Mouse (Mus musculus) lung, postnatal 0 days (tissue): ENCODE data around the gene Pld4. TPM values are rescaled to one million over a fixed set of nuclear protein-coding genes. Genes with fewer than 3 reads are reported as not detected.

Experiments
- ATAC-seq: fragments of 200-750 bp; cut with Nextera tagmentation; 2 replicates; pipeline ENCODE4 v1.8.0; 2017; ENCODE audit warnings: moderate library complexity
- DNase-seq: peaks from one replicate; pipeline ENCODE4 v3.0.0-alpha.2; 2016; ENCODE audit warnings: low spot score
- H3K27ac ChIP-seq: fragments of 300-500 bp; sonication (generic); 2 replicates; pipeline ENCODE4 v1.5.1; 2014; ENCODE audit warnings: antibody characterized with exemption, mild to moderate bottlenecking, low read length, mixed read lengths
- H3K27me3 ChIP-seq: fragments of 300-500 bp; sonication (generic); replicated peaks from 2 replicates; pipeline ENCODE4 v1.6.1; 2014; ENCODE audit warnings: low read length, mixed read lengths; ENCODE audit not compliant: insufficient read depth
- H3K36me3 ChIP-seq: fragments of 300-500 bp; sonication (generic); 2 replicates; pipeline ENCODE4 v1.6.1; 2014; ENCODE audit warnings: low read length, mixed read lengths; ENCODE audit not compliant: insufficient read depth
- H3K4me1 ChIP-seq: fragments of 300-500 bp; sonication (generic); 2 replicates; pipeline ENCODE4 v1.6.1; 2014; ENCODE audit warnings: antibody characterized with exemption, low read depth, low read length, mixed read lengths; ENCODE audit not compliant: insufficient read depth
- H3K4me2 ChIP-seq: fragments of 300-500 bp; sonication (generic); replicated peaks from 2 replicates; pipeline ENCODE4 v1.6.1; 2014; ENCODE audit warnings: low read depth, mild to moderate bottlenecking, low read length, moderate library complexity, mixed read lengths
- H3K4me3 ChIP-seq: fragments of 300-500 bp; sonication (generic); 2 replicates; pipeline ENCODE4 v1.5.1; 2014; ENCODE audit warnings: low read depth, low read length
- H3K9ac ChIP-seq: fragments of 300-500 bp; sonication (generic); replicated peaks from 2 replicates; pipeline ENCODE4 v1.6.1; 2014; ENCODE audit warnings: low read depth, mild to moderate bottlenecking
- H3K9me3 ChIP-seq: fragments of 300-500 bp; sonication (generic); 2 replicates; pipeline ENCODE4 v1.6.1; 2016; ENCODE audit warnings: low read length, mixed read lengths
- CTCF ChIP-seq: IDR thresholded peaks from 2 replicates; pipeline ENCODE4 v1.5.1; 2016; ENCODE audit warnings: antibody characterized with exemption, mild to moderate bottlenecking
- EP300 ChIP-seq: IDR thresholded peaks from 2 replicates; pipeline ENCODE4 v1.6.1; 2016; ENCODE audit warnings: antibody characterized with exemption, mild to moderate bottlenecking, control low read depth
- WGBS: fragments of 180-500 bp; shearing (Covaris S2); extraction: QIAGEN DNeasy Blood & Tissue Kit; methylation state at CpG from one replicate; pipeline ENCODE4 v1.1.7; 2014; 5-methylcytosine and 5-hydroxymethylcytosine counted together
- polyA plus RNA-seq: library from polyadenylated mRNA; unstranded; fragments of >200 nt; fragmentation: Nextera tagmentation; extraction: Ambion mirVana; gene quantifications from 2 replicates; pipeline ENCODE4 v1.2.1, GENCODE M21; 2015

Pld4 gene
- polyA plus RNA-seq, 1 experiment from 2014 or later = 23.8 TPM

DNA sequence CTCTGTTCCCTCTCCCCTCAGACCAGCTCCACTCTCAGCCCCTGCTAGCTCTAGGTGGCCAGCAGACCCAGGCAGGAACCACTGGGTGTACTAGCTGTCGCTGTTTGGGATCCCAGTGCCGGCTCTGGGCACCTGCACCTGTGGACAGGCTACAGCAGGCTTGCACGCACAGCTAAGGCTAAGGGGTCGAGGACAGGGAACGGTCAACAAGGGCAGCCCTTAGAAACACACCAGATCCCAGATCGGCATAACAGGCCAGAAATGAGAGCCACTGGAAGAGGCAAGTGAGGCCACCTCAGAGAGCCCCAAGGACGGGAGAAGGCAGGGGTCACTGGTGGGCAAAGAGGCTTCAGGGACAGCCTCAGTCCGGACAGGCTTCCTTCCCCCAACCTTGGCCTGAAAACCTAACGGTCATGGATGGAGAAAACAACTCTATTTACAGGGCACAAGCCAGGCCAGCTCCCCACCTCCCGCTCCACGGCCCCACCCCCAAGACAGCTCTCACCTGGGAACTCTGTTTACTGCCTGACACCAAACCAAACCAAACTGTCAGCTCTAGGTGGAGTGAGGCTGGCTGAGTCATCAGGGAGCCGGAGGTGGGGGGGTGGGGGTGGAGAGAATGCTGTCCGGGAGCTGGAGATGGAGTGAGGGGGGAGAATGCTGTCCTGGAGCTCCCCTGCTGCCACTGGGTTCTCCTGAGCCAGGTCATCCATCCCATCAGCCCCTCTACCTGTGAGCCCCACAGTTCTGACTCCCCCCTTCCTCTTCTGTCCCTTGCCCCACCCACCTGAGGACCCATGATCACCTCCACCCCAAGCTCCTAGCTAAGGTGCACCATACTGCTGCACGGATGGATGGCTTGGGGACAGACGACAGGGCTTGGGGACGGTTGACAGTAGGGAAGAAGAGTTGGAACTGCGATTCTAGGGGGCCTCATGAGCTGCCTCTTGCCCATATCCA is 36.4 kb downstream of the Pld4 start:
- no peak for TF ChIP-seq CTCF
- no peak for TF ChIP-seq EP300
- ATAC-seq (no peak; the same call in 1 of the 2 replicates), DNase-seq (peak; percentile 41)
- 33% methylated on average over 16 of the region's 17 CpGs for WGBS
- Histone ChIP-seq H3K4me1 (peaks cover 30% of the 10 kb centered on the region; the same call in 1 of the 2 replicates), H3K27ac (peak overlapping the region; percentile 59), H3K9ac (no peak overlapping the region), H3K4me3 (no peak overlapping the region), H3K4me2 (no peak overlapping the region), H3K9me3 (no peaks in the 10 kb centered on the region), H3K27me3 (peaks cover 13% of the 10 kb centered on the region; the same call in 1 of the 2 replicates), H3K36me3 (no peaks in the 10 kb centered on the region)

DNA sequence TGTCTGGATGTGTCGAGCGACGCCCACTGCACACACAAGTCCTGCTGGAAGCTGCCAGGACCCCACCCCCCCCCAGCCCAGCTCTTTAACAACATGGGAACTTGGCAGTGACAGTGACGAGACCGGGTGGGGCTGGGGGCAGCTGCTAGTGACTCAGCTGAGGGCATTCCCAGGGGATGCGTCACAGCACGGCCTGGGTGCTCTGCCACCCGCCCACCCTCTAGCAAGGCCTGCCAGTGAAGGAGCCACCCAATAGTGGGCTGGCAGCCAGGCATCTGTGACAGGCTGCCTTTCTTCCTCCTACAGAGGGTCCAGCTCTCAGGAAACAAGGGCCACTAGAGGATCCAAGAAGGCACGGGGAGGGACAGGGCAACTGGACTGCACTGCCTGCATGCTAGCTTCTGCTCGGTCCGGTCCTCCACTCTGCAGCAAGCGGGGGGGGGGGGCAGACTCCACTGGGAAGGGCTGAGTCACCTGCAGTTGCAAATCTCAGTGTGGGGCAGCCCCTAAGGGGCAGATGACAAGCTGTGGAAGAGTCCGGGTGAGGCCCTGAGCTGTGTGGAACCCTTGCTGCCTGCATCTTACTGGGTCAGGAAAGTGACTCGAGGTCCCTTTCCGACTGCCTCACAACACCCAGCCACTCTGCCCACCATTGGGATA is 37.3 kb downstream of the Pld4 start:
- 19% methylated on average over 15 of the region's 15 CpGs for WGBS
- Histone ChIP-seq H3K4me1 (peaks cover 37% of the 10 kb centered on the region; the same call in 1 of the 2 replicates), H3K27ac (peak overlapping the region; percentile 59; the same call in 1 of the 2 replicates)

DNA sequence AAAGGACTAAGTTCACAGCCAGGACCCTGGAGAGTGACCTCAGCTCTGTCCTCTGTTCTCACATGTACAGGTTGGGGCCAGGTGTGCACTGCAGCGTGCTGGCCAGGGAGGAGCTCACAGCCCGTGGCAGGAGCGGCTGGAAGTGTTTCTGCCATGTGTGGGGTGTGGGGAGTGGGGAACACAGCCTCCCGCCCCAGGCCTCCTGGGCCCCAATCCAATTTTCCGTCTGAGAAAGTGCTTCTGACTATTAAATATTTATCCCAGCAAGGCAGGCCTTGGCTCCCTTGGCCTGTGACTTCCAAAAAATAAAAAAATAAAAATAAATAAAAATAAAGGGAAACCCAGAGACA is 37.9 kb downstream of the Pld4 start:
- Histone ChIP-seq H3K27ac (0 out of 2 replicates have a peak overlapping the region, but pooled peaks have one; percentile 49), H3K4me1 (peaks cover 37% of the 10 kb centered on the region; the same call in 1 of the 2 replicates), H3K4me2 (no peak overlapping the region), H3K9ac (no peak overlapping the region), H3K9me3 (no peaks in the 10 kb centered on the region), H3K4me3 (no peak overlapping the region), H3K36me3 (no peaks in the 10 kb centered on the region), H3K27me3 (peaks cover 15% of the 10 kb centered on the region; the same call in 1 of the 2 replicates)
- no peak for DNase-seq
- ATAC-seq = 0 out of 2 replicates have a peak, but pooled peaks have one; percentile 0
- TF ChIP-seq CTCF = no peak
- TF ChIP-seq EP300 = no peak
- 9% methylated on average over 5 of the region's 5 CpGs for WGBS

More for the DNA sequence above, 37.3 kb downstream of the Pld4 start:
- Histone ChIP-seq H3K4me3 (no peak overlapping the region), H3K27me3 (peaks cover 15% of the 10 kb centered on the region; the same call in 1 of the 2 replicates), H3K36me3 (no peaks in the 10 kb centered on the region), H3K4me2 (no peak overlapping the region), H3K9me3 (no peaks in the 10 kb centered on the region), H3K9ac (no peak overlapping the region)
- ATAC-seq = peak; percentile 71
- no peak for TF ChIP-seq CTCF
- TF ChIP-seq EP300 = peak; percentile 63
- DNase-seq = peak; percentile 84

DNA sequence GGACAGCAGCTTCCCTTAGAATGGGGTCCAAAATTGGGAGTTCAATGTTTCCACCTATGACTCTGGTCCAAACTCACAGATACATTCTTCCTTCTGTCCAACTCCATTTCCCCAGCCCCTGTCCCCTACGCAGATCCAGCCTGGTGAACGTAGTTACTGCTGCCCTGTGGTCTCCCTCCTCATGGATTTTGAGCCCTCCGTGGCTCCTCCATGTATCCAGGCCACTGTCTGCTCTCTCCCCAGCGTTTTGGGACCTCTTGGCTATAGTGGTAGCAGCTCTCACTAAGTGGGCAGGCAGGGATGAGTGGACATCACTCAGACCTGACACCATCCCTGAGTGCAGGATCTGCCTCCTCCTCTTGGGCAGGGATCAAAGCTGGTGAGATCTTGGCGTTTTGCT is 38.3 kb downstream of the Pld4 start:
- Histone ChIP-seq H3K36me3 (no peaks in the 10 kb centered on the region), H3K9ac (no peak overlapping the region), H3K27me3 (peaks cover 15% of the 10 kb centered on the region; the same call in 1 of the 2 replicates), H3K9me3 (no peaks in the 10 kb centered on the region), H3K4me2 (no peak overlapping the region), H3K27ac (no peak overlapping the region), H3K4me3 (no peak overlapping the region), H3K4me1 (peaks cover 37% of the 10 kb centered on the region; the same call in 1 of the 2 replicates)
- TF ChIP-seq EP300 (no peak), CTCF (no peak)
- WGBS = 57% methylated on average over 5 of the region's 5 CpGs
- ATAC-seq (no peak), DNase-seq (no peak)

DNA sequence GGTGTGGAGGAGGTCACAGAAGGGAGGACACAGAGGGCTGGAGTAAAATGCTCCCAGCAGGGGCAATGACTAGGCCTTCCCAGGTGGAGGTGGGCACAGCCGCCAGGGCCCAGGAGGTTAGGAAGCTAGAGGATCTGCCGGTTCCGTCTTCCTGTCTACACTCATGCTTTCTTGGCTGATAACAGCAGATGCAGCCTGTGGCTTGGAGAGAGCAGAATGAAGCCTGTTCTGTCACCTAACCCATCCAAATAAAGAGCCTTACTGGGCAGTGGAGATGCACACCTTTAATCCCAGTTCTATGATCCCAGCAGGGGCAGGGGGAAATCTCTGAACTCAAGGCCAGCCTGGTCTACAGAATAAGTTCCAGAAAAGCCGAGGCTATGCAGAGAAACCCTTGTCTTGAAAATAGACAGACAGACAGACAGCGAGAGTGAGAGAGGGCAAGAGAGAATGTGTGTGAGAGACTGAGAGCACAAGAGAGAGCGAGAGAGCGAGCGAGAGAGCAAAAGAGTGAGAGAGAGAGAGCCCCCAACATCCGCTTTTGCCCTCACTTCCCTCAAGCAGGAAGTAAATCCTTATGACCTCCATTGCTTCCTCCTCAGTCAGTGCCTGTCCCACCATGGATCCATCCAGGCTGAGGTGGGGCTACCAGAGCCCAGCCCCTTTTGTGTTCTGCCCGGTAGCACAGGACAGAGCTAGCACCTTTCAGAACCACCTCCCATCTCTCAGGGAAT is 38.9 kb downstream of the Pld4 start:
- TF ChIP-seq EP300 (no peak), CTCF (no peak)
- H3K4me3 ChIP-seq = no peak overlapping the region
- no peak overlapping the region for H3K27ac ChIP-seq
- no peak overlapping the region for H3K4me2 ChIP-seq
- H3K36me3 ChIP-seq = no peaks in the 10 kb centered on the region
- no peak for ATAC-seq
- H3K4me1 ChIP-seq = peaks cover 35% of the 10 kb centered on the region; the same call in 1 of the 2 replicates
- 80% methylated on average over 10 of the region's 10 CpGs for WGBS
- no peak for DNase-seq
- peaks cover 15% of the 10 kb centered on the region; the same call in 1 of the 2 replicates for H3K27me3 ChIP-seq
- no peaks in the 10 kb centered on the region for H3K9me3 ChIP-seq
- no peak overlapping the region for H3K9ac ChIP-seq
